Mouse (Mus musculus): ENCODE data around the gene Sptbn1.

DNA sequence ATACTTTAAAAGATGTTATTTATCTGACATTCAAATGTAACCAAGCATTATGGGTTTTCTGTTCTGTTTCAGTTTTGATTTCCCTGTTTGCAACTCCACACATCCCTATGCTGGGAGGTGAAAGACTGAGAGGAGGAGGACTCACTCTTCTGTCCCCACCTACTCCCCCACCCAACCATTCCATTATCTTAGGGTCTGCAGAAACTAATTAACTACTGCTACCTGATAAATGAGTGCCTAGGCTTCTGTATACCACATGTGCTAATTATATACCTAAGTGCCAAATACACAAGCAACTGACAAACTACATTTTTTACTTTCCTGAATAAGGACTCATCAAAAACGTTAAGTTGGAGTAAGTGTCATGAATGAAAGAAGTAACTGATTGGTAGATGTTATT lies 23.8 kb downstream of the Sptbn1 start:
- TF ChIP-seq CTCF (IDR thresholded peaks at IDR 0.05; ENCODE audit: extremely low read depth, insufficient read length, insufficient replicate concordance, low read depth, low read length) (no peak), POLR2A (IDR thresholded peaks at IDR 0.05; ENCODE audit: low read depth, low read length) (no peak)

All from small intestine, adult 2 months (tissue).